Mouse (Mus musculus) heart, postnatal 14 days (tissue): ENCODE measurements around the gene Atg5. TPM values are rescaled to one million over a fixed set of nuclear protein-coding genes. Genes with fewer than 3 reads are reported as not detected.
A peak's percentile ranks its signal among the peaks of the same experiment; 100 is the strongest.

Experiments used
- DNase-seq, 2 experiments: peaks; one replicate each; pipeline ENCODE4 v3.0.0; 2021 to 2022
- intact Hi-C: fragments of 180-260 bp; cut with DNase I; formaldehyde crosslinking; loops from one replicate; pipeline ENCODE4 v1.15.1; 2025
- total RNA-seq, 2 experiments: library from RNA; stranded (reverse); gene quantifications; 2 replicates each; pipeline ENCODE4 v1.2.3; 2021

The Atg5 gene
- total RNA-seq, 2 experiments from 2014 or later = 14.4 TPM

GRCm38 (mm10) chr10:44341826-44342521 is 73.8 kb downstream of the Atg5 start:
- intact Hi-C loops = no loop called here
- no peak for DNase-seq

GRCm38 (mm10) chr10:44343351-44343750 is 75.2 kb downstream of the Atg5 start:
- intact Hi-C loops = no loop called here
- DNase-seq = peak in 1 of 2 experiments; percentile 31

GRCm38 (mm10) chr10:44347549-44348172 is 79.5 kb downstream of the Atg5 start:
- intact Hi-C loops = no loop called here
- DNase-seq = no peak

- intact Hi-C loops = no loop called here
- DNase-seq = no peak
Observed at GRCm38 (mm10) chr10:44348474-44349415, 80.6 kb downstream of the Atg5 start.

GRCm38 (mm10) chr10:44353467-44353866 is 85.3 kb downstream of the Atg5 start:
- DNase-seq = no peak
- intact Hi-C loops = no loop called here

GRCm38 (mm10) chr10:44354393-44354792 is 86.2 kb downstream of the Atg5 start:
- intact Hi-C loops = no loop called here
- DNase-seq = no peak

- intact Hi-C loops = no loop called here
- no peak for DNase-seq
Observed at GRCm38 (mm10) chr10:44355216-44355615, 87.1 kb downstream of the Atg5 start.

GRCm38 (mm10) chr10:44356625-44357024 is 88.5 kb downstream of the Atg5 start:
- DNase-seq = no peak
- intact Hi-C loops = no loop called here

- intact Hi-C loops = no loop called here
- no peak for DNase-seq
Observed at GRCm38 (mm10) chr10:44357316-44357715, 89.2 kb downstream of the Atg5 start.

- DNase-seq = no peak
- intact Hi-C loops = no loop called here
Observed at GRCm38 (mm10) chr10:44358816-44359215, 90.7 kb downstream of the Atg5 start.

- intact Hi-C loops = no loop called here
- no peak for DNase-seq
Observed at GRCm38 (mm10) chr10:44360632-44361031, 92.5 kb downstream of the Atg5 start.

GRCm38 (mm10) chr10:44362435-44362834 is 94.3 kb downstream of the Atg5 start:
- intact Hi-C loops = no loop called here
- no peak for DNase-seq

- intact Hi-C loops = no loop called here
- DNase-seq = no peak
Observed at GRCm38 (mm10) chr10:44362846-44363245, 94.7 kb downstream of the Atg5 start.

- no peak for DNase-seq
- intact Hi-C loops = no loop called here
Observed at GRCm38 (mm10) chr10:44366186-44366585, 98.0 kb downstream of the Atg5 start.

- intact Hi-C loops = no loop called here
- no peak for DNase-seq
Observed at GRCm38 (mm10) chr10:44367043-44367442, 98.9 kb downstream of the Atg5 start.

GRCm38 (mm10) chr10:44368596-44368995 is 100.4 kb downstream of the Atg5 start:
- intact Hi-C loops = no loop called here
- DNase-seq = no peak

GRCm38 (mm10) chr10:44370666-44371065 is 102.5 kb downstream of the Atg5 start:
- DNase-seq = no peak
- intact Hi-C loops = no loop called here

- DNase-seq = no peak
- intact Hi-C loops = no loop called here
Observed at GRCm38 (mm10) chr10:44372210-44372609, 104.1 kb downstream of the Atg5 start.

GRCm38 (mm10) chr10:44374678-44375077 is 106.5 kb downstream of the Atg5 start:
- intact Hi-C loops = no loop called here
- no peak for DNase-seq

- intact Hi-C loops = no loop called here
Observed at GRCm38 (mm10) chr10:44375501-44375900, 107.3 kb downstream of the Atg5 start.

GRCm38 (mm10) chr10:44377821-44378220 is 109.7 kb downstream of the Atg5 start:
- intact Hi-C loops = no loop called here

More at GRCm38 (mm10) chr10:44375501-44375900, 107.3 kb downstream of the Atg5 start:
- no peak for DNase-seq

More at GRCm38 (mm10) chr10:44377821-44378220, 109.7 kb downstream of the Atg5 start:
- no peak for DNase-seq
